Mouse (Mus musculus) frontal cortex, adult 2 months (tissue): ENCODE data around the gene Pi4k2b. TPM values are rescaled to one million over a fixed set of nuclear protein-coding genes. Genes with fewer than 3 reads are reported as not detected.
"Not testable (repeated sequence)": the region's sequence is repeated elsewhere in the genome, so short reads cannot be mapped to it uniquely, and the experiment has no call there.

Source experiments
- DNase-seq, 2 experiments: peaks; one replicate each; pipeline ENCODE4 v3.0.0; 2022; ENCODE audit warnings: low spot score in 1 of 2; ENCODE audit errors: extremely low spot score in 1 of 2
- polyA plus RNA-seq: library from polyadenylated mRNA; depleted of rRNA; stranded (reverse); fragments of >200 nt; gene quantifications from 2 replicates; pipeline ENCODE4 v1.2.3, GENCODE M21; 2012; rRNA removed

Pi4k2b gene
- 2.1 and 3.0 TPM in 2 replicates for polyA plus RNA-seq

GRCm38 (mm10) chr5:52741391-52742111, at the start of gene Pi4k2b:
Gene Pi4k2b, plus strand, starts transcription at chr5:52741574.
- DNase-seq: peak in 1 of 2 experiments; percentile 59

DNA sequence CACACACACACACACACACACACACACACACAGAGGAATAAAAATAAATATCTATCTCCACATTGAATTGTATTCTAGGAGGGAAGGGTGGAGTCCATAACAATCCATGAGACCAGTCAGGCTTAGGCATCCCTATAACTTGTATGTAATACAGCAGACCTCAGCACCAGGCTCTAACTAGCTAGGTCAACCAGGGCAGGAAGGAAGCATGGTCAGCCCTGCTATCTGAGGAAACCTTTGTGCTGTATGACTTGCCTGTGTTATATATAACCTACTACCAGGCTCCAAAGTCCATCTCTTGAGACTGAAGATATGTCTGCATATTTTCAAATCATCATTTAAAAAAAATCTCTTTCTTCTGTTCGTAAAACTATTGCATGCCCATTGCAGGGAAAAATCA, 44.1 kb upstream of the Pi4k2b start:
- DNase-seq: no peak

- not testable (repeated sequence) for DNase-seq
These were observed 43.4 kb upstream of the Pi4k2b start for GRCm38 (mm10) chr5:52697882-52698440.

- no peak for DNase-seq
These were observed 36.8 kb upstream of the Pi4k2b start for GRCm38 (mm10) chr5:52704562-52704961.

- no peak for DNase-seq
These were observed 28.7 kb upstream of the Pi4k2b start for GRCm38 (mm10) chr5:52712704-52713103.

GRCm38 (mm10) chr5:52716742-52717448, 24.5 kb upstream of the Pi4k2b start:
- DNase-seq: no peak

GRCm38 (mm10) chr5:52721003-52721402, 20.4 kb upstream of the Pi4k2b start:
- peak in 1 of 2 experiments; percentile 9 for DNase-seq

GRCm38 (mm10) chr5:52727747-52728146, 13.6 kb upstream of the Pi4k2b start:
- no peak for DNase-seq

DNA sequence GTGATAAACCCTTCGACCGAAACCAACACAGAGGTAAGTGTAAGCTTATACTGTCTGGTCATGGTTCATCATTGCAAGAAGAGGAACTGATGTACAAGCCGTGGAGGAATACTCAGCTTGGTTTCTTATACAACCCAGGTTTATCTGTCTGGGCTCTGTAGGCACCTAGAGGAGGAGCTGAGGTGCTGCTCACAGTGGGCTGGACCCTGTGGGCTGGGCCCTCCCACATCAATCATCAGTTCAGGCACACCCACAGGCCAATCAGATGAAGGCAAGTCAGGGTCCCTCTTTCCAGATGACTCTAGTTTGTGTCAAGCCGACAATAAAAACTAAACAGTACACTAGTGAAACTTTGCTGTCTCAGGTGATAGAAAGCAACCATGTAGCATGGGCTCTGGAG, 8.6 kb upstream of the Pi4k2b start:
- DNase-seq: no peak

- DNase-seq: no peak
These were observed 5.3 kb upstream of the Pi4k2b start for GRCm38 (mm10) chr5:52736046-52736445.

DNA sequence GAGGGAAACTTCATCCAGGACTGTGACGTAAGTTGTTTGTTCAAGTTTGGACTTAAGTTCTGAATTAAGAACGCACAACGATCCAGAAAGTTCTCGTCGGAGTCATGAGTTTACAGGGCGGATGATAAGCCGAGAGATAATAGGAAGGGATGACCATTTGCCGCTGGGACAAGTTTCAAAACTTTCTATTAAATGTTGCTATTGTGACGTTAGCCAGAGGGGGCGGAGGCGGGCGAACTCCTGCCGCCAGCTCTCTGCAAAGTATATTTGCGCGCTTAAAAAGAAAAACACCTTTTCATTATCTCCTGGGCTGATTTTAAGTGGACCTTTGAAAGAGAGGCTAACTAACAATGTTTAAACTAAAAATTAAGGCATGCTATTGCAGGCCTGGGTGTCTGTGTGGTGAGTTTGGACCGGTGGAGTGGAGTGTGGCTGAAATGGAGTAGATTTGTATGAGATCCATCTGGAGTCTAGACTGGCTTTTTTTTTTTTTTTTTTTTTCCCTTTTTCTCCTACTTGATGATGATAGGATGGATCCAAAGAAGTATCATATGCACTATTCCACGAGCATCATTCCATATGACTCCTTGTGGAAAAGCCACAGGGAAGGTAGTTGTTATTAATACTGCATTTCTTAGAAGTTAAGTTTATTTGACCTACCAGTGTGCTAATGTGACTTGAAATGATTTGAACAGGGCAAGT, 889 bp downstream of the Pi4k2b start:
- DNase-seq: peak in 1 of 2 experiments; percentile 8

- DNase-seq: no peak
These were observed 1.9 kb downstream of the Pi4k2b start for GRCm38 (mm10) chr5:52743231-52743630.

DNA sequence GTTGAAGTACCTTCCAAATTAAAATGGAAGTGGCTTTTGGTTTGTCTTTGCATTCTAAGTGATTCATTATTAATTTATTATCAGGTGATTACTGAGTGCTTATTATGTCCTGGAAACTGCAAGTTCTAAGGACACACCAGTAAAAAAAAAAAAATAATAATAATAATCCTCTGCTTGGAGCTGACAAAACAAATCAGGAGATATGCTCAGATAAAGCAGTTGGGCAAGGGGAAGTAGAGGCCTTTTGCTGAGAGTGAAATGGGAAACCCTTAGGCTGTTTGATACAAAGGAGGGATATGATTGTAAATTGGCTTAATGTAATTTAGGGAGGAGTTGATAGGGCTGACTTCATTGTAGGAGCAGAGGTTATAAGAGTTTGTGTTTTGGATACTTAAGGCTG, 5.5 kb downstream of the Pi4k2b start:
- DNase-seq: no peak

DNA sequence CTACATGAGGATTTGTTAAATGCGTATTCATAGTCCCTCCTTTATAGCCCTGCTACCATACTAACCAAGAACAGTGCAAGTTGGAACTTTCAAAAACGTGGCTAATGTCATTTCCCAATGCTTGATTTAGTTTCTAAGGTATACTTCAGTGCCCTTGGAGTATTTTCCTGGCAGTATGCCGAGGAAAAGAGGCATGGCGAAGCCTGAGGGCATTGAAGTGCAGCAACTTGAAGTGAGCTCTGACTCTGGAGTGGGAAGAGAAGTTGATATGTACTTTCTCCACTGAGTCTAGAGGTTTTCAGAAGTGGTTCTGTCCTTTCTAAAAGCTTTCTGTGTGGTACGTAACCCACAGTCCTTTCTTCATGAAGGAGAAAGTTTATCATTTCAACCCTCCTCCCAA, 7.4 kb downstream of the Pi4k2b start:
- no peak for DNase-seq

DNA sequence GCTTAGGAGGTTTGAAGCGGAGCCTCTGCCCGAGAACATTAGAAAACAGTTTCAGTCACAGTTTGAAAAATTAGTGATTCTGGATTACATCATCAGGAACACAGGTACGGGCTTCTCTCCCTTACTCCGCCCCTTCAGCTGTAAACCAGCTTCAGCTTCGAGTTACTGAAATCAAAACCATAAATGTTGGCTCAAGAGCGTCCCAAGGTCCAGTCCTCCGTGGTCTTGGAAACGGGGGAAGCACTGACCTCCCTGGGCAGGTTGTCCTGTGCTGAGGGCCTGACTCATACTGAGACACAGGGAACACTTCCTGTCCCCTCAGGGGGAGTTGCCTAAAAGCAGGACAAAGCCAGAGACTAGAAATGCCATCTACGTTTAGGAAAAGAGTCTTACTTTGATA, 11.8 kb downstream of the Pi4k2b start:
- no peak for DNase-seq

- DNase-seq: no peak
These were observed 12.8 kb downstream of the Pi4k2b start for GRCm38 (mm10) chr5:52754196-52754595.

- no peak for DNase-seq
These were observed 14.0 kb downstream of the Pi4k2b start for GRCm38 (mm10) chr5:52755337-52755736.

DNA sequence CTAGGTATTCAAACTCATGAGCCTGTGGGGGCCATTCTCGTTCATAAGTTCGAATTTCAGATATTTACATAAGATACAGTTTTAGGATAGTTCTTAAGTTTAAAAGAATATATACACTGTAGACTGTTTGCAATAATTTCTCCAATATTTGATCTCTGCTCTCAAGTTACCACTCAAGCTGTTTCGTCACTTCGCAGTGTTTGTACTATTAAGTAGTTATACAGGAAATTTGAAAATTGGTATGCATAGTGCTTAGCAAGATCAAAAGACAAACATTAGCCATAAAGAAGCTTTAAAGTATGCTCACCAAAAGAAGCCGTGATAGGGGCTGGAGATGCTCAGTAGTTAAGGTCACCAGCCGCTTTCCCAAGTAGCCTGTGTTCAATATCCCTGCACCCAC, 14.6 kb downstream of the Pi4k2b start:
- no peak for DNase-seq

DNA sequence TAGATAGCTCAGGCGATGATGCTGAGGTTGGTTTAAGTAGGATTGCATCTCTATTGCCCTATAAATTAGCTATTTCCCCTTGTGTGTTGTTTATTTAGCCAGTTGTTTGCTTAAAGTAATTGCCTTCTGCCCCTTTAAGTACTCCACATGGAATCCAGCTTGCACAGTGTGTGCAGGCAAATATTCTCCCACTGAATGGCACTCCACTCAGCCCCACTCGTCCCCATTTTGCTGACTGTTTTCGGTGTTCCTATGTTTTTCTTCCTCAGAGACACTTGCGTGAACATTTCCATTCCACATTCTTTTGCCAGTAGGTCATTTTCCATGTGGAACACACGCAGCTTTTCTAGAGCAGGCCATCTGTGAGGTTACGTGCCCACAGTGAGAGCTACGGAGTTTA, 21.2 kb downstream of the Pi4k2b start:
- no peak for DNase-seq

GRCm38 (mm10) chr5:52774267-52774666, 32.9 kb downstream of the Pi4k2b start:
- DNase-seq: no peak

- DNase-seq: no peak
These were observed 33.9 kb downstream of the Pi4k2b start, which contains the start of gene Zcchc4 for GRCm38 (mm10) chr5:52775237-52775636. Gene Zcchc4, plus strand, starts transcription at chr5:52775409.
